Mouse (Mus musculus): Measurements from ENCODE around the gene Gabrb3.
A peak's percentile ranks its signal among the peaks of the same experiment; 100 is the strongest.

Gabrb3 gene

DNA sequence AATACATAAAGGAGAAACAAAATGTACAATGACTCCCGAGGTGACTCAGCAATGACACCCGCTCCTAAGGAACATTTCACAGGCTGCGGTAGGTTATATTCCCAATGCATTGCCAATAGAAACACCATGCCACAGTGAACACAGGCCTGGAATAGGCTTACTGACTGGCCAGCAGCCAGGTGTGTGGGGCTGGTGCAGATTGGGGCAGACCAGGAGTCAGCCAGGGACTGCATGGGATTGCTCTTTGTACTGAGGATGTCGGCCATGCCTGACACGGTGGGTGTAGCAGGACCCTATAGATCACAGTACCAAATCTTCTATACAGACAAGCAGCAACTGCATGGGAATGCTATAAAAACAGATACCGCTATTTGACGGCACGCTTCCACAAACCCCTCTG is 110.5 kb downstream of the Gabrb3 start:
- no peak for DNase-seq (ENCODE audit: low spot score in 2 of 2)

DNA sequence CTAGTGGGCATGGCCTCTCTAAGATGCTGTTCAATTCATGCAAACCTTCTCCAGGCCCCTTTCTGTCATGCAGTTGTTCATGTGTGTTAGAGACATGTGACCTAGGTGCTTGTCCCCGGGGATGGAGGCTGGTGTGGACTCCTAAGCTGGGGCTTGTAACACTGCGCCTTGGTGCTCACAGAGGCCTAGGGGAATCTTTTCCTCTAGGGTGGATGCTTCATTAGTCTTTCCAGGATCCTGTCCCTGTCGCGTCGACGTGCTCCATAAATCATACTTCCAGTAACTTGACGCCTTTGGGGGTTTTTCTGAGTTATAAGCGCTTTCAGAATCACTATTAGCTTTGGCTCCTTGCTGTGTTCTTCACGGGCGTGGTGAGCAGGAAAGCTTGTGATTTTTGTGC is 113.2 kb downstream of the Gabrb3 start:
- no peak for DNase-seq (ENCODE audit: low spot score in 2 of 2)

DNA sequence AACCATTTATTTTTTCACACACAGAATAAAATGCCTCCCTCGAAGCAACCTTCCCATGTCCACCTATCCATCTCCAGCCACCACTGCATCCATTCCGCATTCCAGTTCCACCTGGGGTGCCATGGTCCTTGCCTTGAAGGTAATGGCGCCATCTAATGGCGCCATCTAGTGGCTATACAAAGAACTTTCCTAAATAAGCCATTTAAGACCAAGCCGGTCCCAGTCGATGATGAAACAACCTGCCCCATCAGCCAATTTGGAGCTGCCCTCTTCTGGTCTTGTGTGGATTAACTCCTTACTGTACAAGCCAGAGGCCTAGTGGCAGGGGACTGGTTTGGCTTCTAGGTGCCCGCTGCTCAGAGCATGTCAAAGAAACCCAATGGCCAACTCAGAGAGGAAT is 119.1 kb downstream of the Gabrb3 start:
- DNase-seq (ENCODE audit: low spot score in 2 of 2), result no peak

DNA sequence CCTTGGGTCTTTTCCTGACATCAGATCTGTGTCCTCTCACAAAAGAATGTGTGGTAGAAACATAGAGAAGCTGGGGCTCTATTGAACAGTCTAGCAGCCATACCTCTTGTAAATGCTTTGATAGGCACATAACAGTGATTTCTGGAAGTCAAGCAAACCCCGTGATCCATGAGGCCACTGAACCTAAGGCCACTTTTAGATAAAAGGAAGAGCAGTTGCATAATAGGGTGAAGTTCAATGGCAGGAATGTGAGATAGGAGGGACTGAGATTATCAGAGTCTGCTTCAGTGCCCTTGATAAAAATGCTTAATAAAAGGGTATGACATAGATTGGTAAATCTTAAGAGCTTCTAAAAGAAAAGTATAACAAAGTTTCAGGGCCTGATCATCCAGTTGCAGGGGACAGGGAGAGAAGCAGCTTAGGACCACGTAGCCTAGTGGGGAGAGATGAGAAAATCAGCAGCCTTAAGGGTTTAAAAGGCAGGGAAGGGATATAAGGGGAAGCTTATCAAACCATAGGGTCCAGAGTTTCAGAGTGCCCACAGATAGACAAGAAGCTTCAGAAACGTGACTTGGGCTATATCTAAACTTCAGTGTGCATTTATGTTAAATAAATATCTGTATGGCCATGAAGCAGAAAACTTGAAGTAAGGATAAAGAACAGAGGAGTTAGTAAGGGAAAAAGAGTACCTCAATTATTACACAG is 141.4 kb downstream of the Gabrb3 start:
- no peak for DNase-seq (ENCODE audit: low spot score in 2 of 2)

DNA sequence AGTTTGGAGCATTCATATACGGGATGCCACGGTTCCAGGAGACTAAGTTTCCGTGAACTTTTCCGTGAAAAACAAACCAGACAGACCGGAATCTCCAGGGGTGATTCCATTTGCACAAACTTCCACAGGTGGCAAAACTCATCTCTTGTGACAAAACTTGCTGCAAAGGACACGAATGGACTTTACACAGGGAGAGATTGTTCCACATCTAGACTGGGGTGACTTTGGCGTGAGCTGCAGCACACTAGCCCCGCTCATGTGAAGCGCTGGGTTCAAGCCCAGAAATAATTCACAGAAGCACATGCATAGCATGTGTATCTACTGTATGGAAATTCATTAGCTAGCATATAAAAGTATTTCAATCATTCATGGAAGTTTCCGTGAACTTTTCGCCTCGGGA is 144.9 kb downstream of the Gabrb3 start:
- no peak for DNase-seq (ENCODE audit: low spot score in 2 of 2)

DNA sequence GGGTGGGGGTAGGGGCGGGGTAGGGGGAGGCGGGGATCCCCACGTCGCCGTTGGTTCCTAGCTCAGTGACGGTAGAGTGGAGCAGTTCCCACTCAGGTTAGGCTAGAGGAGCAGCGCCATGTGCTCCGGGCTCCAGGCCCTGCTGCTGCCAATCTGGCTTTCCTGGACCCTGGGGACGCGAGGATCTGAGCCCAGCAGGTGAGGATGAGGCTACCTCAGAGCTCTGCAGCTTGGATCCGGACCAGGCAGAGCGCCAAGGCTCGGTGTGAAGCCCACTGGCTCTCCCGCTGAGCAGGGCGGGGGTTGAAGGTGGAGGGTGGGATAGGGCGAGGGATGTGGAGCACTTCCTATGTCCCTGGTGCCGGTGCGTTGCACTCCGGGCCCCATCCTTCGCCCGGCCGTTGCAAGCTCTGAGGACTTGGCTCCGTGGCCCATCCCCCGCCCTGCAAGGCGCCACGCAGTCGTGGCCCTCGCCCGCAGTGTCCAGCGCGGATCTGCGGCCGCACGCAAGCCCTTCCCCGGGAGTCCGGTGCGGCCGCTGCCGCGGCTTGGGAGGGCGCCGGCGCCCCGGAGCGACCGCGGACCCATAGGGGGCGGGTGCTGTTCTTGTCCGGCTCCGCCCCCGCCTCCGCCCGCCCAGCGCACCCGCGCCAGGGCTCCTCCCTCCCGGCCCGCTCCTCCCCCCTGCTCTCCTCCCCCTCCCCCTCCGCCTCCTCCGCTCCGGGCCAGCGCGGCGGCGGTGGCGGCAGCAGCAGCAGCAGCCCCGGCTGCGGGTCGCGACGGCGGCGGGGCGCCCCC is 171.2 kb downstream of the Gabrb3 start:
- DNase-seq (ENCODE audit: low spot score in 2 of 2), result peak; percentile 45 to 57

DNA sequence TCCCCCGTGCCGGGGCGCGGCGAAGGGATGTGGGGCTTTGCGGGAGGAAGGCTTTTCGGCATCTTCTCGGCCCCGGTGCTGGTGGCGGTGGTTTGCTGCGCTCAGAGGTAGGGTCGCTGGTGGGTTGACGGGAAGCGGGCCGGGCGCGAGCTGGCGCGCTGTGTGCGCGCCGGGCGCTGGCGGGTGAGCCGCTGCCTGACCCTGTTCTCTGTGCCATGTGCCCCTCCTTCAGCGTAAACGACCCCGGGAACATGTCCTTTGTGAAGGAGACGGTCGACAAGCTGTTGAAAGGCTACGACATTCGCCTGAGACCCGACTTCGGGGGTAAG is 171.7 kb downstream of the Gabrb3 start:
- DNase-seq (ENCODE audit: low spot score in 2 of 2), result no peak

DNA sequence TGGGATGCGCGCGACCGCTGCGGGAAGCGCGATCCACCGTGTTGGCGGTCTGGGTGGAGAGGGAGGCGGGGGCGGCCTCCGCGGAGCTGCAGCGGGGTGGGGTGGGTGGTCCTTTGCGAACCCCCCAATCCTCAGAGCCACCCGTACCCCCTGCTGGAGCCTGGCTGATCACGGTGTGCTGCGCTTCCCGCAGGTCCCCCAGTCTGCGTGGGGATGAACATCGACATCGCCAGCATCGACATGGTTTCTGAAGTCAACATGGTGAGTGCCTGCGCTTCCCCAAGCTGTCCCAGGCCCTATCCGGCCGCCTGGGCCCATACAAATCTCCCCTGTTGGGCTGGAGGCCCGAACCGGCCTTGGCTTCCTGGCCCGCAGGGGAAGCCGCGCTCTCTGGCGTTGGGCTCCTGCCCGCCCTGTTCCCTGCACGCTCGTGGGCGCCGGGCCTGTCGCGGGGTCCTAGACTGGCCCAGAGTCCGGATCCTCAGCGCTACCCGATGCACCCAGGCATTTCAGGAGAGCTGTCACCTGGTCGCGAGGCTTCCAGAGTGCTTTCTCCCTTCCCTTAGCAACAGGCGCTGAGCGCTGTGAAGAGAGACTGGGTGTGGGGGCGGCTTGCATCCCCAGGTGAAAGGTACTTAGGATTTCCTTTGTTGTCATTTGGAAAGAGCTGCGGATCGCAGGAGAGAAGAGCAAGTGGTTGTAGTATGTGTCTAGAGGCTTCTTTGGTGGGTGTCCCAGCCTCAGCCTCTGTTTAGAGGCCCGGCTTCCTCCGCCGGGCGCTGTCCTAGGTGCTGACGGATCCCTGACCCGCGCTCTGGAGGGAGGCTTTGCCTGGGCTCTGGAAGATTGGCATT is 172.3 kb downstream of the Gabrb3 start:
- peak; percentile 22 to 28 for DNase-seq (ENCODE audit: low spot score in 2 of 2)

DNA sequence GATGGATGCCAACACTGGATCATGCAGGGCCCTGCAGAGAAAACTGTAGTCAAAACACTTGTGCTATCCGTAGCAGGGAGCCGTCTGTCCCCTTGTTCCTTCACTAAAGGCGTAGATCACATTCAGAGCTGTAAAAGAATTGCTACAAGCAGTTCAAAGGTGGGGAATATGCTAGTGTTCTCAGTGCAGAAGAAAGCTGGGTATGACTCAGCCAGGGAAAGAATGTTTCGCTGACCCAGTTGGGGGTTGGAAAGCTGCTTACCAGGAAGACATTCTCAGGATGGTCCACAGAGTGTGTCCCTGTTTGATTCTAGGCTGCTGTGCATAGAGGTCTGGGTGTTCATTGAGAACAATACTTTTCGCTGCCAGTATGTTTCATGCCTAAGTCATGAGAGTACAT is 177.8 kb downstream of the Gabrb3 start:
- no peak for DNase-seq (ENCODE audit: low spot score in 2 of 2)

DNA sequence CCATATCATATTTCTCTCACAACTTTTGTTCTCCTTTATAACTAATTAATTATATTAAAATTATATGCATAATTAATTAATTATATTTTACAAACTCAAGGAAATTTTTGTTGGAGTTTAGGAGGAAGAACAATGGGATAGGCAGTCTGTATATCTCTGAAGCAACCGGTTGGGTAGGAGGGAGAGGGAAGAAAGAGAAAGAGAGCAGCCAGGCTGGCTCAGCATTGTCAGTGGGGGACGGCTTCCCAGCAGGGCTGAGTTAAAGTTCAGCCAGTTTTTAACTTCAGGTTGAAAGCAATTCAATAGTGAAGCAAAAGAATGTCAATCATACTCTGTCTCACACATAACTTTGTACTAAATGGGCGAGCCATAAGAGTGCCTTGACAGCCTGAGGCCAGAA is 199.2 kb downstream of the Gabrb3 start:
- no peak for DNase-seq (ENCODE audit: low spot score in 2 of 2)

DNA sequence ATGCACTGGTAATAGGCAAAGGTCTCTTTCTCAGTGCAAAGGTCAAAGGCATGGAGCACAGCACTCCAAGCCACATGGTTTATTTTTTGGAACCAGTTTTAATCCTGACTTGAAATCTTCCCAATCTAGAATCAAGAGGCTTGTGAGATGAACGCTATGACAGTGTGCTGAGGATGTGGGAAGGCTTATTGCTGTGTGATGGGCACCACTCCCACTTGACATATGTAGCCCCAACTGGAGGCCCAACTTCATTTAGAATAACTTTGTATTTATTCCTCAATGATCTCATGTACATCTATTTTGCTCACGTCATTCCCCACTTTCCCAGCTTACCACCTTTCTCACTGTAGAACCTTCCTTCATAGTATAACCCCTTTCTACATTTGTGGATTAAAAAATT is 200.5 kb downstream of the Gabrb3 start:
- no peak for DNase-seq (ENCODE audit: low spot score in 2 of 2)

DNA sequence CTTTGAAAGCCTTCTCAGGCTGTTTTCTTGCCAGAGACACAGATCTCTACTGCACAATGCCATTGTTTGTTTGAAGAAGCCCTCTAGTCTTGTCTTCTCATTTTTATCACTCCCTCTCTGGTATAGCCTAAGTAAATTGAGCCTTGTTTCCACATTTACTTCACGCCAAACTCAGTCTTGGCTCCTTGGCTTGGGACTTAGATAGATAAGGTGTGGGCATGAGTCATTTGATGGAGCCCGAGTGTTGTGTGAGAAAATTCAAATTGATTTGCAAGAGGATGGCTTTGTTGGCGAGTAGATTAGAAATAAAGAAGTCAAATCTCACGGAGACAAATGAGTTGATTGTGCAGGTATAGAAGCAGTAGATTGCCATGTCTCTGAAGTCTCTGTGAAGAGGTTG is 204.2 kb downstream of the Gabrb3 start:
- DNase-seq (ENCODE audit: low spot score in 2 of 2), result no peak

DNA sequence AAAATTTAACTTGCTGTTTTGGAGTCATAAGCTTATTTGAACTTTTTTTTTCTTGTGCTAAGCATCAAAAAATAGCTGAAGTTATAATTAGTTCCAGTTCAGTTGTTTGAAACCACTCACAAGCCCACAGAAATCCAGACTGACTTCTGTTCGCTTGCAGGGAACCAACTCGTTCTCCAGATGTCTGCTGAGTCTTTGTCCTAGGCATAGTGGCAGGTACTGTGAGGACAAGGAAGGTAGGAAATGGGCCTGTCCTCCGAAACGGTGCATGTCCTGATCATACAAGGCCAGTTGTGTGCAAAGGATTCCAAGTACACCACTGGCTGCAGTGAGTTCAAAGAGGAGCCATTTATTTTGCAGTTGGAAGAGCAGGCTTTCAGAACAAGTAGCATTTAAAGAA is 215.5 kb downstream of the Gabrb3 start:
- peak in 1 of 2 experiments; percentile 9 for DNase-seq (ENCODE audit: low spot score in 2 of 2)

DNA sequence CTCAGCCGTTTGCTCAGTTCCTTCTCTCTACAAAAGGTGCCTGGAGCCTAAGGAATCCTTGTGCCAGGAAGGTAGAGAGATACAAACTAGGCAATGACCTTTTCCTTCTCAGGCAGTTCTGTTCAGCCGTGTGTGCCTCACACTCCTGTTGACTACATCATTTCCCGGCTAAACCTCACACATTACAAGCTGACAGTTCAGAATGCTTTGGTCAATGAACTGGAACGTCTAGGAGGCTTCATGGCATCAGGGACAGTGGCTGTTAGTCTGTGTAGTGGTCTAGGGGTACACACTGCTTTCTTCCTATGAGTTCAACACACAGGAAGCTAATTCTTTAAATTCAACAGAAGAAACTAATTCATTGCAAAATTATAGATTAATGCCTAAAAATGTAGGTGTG is 216.2 kb downstream of the Gabrb3 start:
- no peak for DNase-seq (ENCODE audit: low spot score in 2 of 2)

DNA sequence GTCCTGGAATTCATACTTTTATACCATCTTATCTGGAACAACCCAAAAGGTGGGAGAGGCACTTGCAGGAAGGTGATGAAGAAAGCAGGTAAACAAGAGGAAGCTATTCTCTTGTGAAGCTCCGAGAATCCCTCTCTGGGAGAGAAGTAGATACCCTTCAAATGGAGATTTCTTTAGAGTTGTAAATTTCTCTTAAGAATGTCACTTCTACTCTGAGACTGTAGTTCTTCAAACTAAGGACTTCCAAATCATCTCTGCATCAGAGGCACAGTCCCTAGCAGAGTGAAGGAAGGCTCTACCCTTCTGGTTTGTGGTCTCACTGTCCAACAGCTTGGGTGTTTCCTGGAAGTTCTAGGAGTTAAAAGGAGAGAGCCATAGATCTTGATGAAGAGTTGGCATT is 221.3 kb downstream of the Gabrb3 start:
- no peak for DNase-seq (ENCODE audit: low spot score in 2 of 2)

DNA sequence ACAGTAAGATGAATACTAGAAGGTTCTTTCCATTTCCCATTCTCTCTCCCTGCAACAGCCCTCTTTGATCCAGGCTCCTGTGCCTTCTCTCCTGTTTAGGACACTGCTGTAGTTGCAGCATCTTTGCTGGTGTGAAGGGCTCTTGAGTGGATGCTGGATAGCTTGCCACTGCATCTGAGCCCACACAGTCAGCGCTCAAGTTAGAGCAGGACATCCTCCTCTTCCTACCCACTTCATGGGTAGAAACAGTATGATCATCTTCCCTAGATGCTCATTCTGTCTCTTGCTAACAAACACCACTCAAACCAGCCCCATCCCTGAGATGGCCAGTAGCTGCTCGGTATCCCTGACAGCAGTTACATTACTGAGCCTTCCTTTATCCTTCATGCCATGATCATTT is 227.9 kb downstream of the Gabrb3 start:
- no peak for DNase-seq (ENCODE audit: low spot score in 2 of 2)

DNA sequence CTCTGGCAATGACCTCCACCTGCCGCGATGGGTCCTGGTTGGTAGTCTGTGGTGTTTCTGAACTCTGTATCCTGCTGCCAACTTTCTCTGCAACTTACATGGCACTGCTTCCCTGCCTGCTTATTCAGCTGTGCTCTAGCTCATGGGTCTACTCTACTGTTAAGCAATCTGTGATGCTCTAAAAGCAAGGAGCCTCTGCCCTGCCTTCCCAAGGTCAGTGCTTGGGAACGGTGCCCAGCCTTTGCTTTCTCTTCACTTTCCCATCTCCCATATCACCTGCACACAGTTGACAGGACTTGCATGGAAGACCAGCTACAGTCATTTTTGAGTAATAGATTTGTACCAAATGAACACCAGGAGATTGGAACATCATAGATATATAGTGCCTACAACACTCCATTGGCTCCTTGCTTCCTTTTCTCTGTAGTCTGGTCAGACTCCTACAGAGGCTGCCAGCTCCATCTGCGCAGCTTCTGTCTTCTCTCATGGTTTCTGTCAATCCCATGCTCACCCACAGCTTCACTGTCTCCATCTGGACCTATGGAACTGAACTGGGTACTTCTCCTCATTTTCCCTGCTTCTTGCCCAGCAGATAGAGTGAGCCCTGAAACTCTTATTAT is 228.8 kb downstream of the Gabrb3 start:
- DNase-seq (ENCODE audit: low spot score in 2 of 2), result no peak

DNA sequence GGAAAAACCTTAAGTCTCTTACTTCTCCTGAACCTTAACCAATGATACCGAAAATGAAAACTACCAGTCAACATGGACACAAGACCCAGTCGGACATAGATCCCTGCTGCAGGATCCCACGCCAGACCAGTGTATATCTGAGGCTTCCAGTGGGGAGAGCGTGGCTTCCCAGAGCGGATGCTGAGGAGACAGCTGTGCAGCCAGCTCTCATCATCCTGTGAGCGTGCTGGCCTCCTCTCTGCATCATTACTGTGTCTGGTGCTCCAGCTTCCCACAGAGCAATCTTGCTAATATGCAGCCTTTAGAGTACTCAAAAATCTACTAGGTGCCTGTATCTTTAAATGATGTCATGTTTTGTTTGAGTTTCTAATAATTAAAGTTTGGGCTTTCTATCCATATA is 257.9 kb downstream of the Gabrb3 start:
- DNase-seq (ENCODE audit: low spot score in 2 of 2), result no peak

DNA sequence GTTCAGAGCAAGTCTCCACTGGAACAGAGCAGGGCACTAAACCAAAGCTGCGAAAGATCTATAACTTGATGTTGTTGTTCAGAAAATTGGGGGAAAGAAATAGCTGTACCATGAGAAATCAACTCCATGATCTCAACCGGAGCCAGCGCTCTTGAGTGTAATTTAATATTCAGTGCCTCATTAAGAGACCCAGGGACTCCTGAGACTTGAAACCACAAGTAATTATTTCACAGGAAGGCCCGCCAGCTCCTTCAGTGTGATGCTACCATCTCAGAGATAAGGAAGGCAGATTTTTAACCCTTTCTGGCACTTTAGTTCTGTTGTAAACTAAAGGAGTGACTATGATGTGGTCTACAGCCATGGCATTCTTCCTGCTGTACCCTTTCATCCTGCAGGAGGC is 270.3 kb downstream of the Gabrb3 start:
- DNase-seq (ENCODE audit: low spot score in 2 of 2), result no peak

DNA sequence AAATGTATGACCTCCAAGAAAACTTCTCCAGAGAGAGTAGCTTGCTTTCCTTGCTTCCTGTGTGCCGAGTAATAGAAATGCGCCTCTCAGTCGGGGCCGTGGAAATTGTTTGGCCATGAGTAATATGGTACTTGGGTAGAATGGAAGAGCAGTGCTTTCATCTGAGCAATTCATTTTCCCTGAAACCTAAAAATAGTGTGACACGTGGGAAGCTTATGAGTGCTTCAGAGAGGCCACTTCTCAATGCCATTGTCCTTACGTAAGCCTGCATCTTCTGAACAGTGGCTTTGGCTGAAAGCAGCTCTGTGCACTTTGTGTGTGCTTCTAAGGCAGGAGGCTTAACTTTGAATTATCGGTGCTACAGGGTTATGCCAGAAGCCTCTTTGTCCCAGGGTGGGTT is 280.9 kb downstream of the Gabrb3 start:
- no peak for DNase-seq (ENCODE audit: low spot score in 2 of 2)

DNA sequence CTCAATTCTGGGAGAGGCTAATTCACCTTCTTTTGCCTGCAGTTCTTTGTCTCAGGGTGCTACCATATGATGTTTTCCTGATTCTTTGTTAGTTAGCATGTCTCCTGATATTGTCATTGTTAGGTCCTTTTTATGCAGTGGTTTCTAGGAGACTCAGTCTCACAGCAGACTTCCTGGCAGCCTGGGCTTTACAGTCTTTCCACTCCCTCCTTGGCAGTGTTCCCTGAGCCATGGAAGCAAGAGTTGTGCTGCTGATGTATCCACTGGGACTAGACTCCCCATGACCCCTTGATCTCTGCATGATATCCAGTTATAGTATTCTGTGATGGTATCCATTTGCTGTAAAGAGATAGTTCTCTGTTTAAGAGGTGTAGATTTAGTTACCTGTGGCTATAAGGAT is 281.6 kb downstream of the Gabrb3 start:
- no peak for DNase-seq (ENCODE audit: low spot score in 2 of 2)

DNA sequence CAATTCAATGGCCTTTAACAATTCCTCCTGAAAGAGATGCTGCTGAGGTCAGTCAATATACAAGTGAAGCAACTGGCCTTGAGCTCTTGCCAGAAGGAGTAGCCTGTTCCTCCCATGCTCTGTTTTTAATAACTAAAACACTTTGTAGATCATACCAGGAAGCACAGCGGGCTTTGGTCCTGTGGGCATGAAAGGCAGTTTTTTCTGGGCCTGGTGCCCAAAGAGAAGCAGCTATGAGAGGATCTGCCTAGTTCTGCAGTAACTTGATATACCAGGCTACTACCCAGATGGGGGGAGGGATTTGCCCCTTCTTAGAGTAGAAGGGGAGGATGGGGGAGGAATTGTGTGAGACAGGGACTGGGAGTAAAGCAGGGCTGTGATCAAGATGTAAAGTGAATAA is 284.1 kb downstream of the Gabrb3 start:
- DNase-seq (ENCODE audit: low spot score in 2 of 2), result no peak
